Mouse (Mus musculus): ENCODE data around the gene Igfn1. TPM values are rescaled to one million over a fixed set of nuclear protein-coding genes. Genes with fewer than 3 reads are reported as not detected.

Gene Igfn1
- polyA plus RNA-seq, 2 experiments = not detected

DNA sequence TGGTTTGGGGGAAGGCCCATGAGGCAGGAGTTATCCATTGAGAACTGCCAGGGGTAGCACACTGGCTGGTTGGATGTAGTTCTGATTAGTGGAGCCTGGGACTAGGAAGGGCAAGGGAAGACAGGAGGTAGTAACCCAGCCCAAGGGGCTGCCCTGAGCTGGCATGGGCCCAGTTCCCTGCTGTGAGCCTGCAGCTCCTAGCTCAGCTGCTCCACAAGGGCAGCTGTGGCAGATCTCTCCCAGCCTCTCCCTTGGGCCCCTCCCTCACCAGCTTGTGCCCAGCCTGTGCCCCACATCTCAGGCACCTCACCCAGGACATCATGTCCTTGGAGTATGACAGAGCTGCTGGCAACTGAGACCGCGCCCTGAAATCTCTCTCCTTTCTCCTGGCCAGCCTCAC lies 62.4 kb downstream of the Igfn1 start:
- no peak overlapping the region for H3K9ac ChIP-seq (replicated peaks)
- H3K4me2 ChIP-seq (ENCODE audit: low read depth) = no peak overlapping the region
- peak overlapping the region; percentile 33; the same call in 1 of the 2 replicates for H3K27ac ChIP-seq
- ATAC-seq (ENCODE audit: insufficient read depth) = no peak
- H3K4me1 ChIP-seq (replicated peaks; ENCODE audit: control insufficient read depth in 2 of 2, insufficient read depth in 2 of 2, low read length in 1 of 2) = peaks cover 40 to 44% of the 10 kb centered on the region in 2 experiments
- no peak overlapping the region for H3K4me3 ChIP-seq (ENCODE audit: insufficient read depth in 1 of 2, low read depth in 2 of 2, low read length in 2 of 2)
- DNase-seq (ENCODE audit: low read depth in 3 of 3, low spot score in 3 of 3) = no peak
- WGBS (ENCODE audit: insufficient replicate concordance) = 91% methylated on average over 2 of the region's 2 CpGs
- no peaks in the 10 kb centered on the region for H3K9me3 ChIP-seq (ENCODE audit: control insufficient read depth, low read length)
- no peaks in the 10 kb centered on the region; the same call in 1 of the 2 replicates for H3K27me3 ChIP-seq (ENCODE audit: control insufficient read depth, insufficient read depth, low read length)
- TF ChIP-seq CTCF (IDR thresholded peaks at IDR 0.05; ENCODE audit: low read depth) = no peak
- TF ChIP-seq EP300 (IDR thresholded peaks at IDR 0.05; ENCODE audit: low read depth) = no peak
- no peaks in the 10 kb centered on the region for H3K36me3 ChIP-seq (replicated peaks; ENCODE audit: control insufficient read depth, insufficient read depth, low read depth)

DNA sequence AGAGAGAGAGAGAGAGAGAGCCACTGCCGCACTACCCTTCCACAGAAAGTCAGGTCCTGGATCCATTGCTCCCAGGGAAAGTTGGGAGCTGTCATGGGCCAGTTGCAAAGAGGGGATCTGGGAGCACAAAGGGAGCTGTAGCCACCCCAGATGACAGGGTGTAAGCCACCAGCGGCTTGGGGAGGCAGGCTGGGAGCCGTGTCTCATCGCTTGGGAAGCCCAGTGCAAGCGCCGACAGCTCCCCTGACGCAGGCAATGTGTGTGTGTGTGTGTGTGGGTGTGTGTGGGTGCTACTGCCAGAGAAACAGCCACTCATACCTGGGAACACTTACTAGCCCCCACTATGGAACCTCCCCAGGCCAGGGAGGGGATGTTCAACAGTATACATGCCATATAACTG lies 64.0 kb downstream of the Igfn1 start:
- DNase-seq (ENCODE audit: low read depth in 3 of 3, low spot score in 3 of 3) = peak in 1 of 3 experiments; percentile 38
- Histone ChIP-seq H3K4me2 (ENCODE audit: low read depth) (peak overlapping the region; percentile 81), H3K27me3 (ENCODE audit: control insufficient read depth, insufficient read depth, low read length) (no peaks in the 10 kb centered on the region; the same call in 1 of the 2 replicates), H3K27ac (peak overlapping the region; percentile 97), H3K9me3 (ENCODE audit: control insufficient read depth, low read length) (no peaks in the 10 kb centered on the region), H3K4me3 (ENCODE audit: insufficient read depth in 1 of 2, low read depth in 2 of 2, low read length in 2 of 2) (peak overlapping the region; percentile 27 to 33; a peak in 2 of 4 replicates), H3K4me1 (replicated peaks; ENCODE audit: control insufficient read depth in 2 of 2, insufficient read depth in 2 of 2, low read length in 1 of 2) (peaks cover 40 to 50% of the 10 kb centered on the region in 2 experiments), H3K36me3 (replicated peaks; ENCODE audit: control insufficient read depth, insufficient read depth, low read depth) (no peaks in the 10 kb centered on the region), H3K9ac (replicated peaks) (peak overlapping the region; percentile 71)
- WGBS (ENCODE audit: insufficient replicate concordance) = 6% methylated on average over 7 of the region's 7 CpGs
- TF ChIP-seq CTCF (IDR thresholded peaks at IDR 0.05; ENCODE audit: low read depth) (no peak), EP300 (IDR thresholded peaks at IDR 0.05; ENCODE audit: low read depth) (no peak)
- peak; percentile 62 for ATAC-seq (ENCODE audit: insufficient read depth)

DNA sequence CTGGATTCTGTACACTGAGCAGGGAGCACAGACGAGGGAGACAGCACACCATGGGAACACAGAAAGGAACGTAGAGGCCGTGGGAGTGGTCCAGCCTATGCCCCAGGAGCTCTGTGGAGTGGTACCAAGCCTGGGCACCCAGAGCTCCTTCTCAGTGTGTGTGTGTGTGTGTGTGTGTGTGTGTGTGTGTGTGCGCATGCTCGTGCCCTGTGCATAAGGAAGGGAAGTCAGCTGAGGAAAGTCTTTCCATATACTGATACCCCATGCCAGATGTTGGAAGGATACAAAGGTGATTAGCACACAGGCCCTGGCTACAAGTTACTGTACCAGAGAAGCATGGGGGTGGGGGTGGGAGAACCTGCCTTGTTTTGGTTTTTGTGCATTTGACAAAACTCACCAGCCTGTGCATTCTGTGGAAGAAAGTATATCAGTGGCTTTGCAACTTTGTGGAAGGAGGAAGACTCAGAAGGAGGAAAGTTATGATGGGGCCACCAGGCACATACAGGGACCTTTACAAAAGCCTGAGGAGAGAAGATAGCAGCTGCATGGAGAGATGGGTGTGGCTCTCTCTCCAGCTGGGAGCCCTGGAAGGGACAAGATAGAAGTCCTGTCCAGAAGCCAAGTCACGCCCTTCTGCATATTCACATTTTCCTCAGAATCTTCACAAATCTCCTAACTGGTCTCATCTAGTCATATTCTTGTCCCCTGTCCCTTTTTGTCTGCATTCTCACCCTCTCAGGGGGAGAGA lies 64.7 kb downstream of the Igfn1 start:
- peak overlapping the region; percentile 70 for H3K9ac ChIP-seq (replicated peaks)
- ATAC-seq (ENCODE audit: insufficient read depth) (peak; percentile 97), DNase-seq (ENCODE audit: low read depth in 3 of 3, low spot score in 3 of 3) (peak; percentile 91 to 95 (median 93))
- H3K4me1 ChIP-seq (replicated peaks; ENCODE audit: control insufficient read depth in 2 of 2, insufficient read depth in 2 of 2, low read length in 1 of 2) = peaks cover 40 to 51% of the 10 kb centered on the region in 2 experiments
- H3K4me2 ChIP-seq (ENCODE audit: low read depth) = peak overlapping the region; percentile 81
- WGBS (ENCODE audit: insufficient replicate concordance) = 26% methylated on average over 6 of the region's 6 CpGs
- H3K4me3 ChIP-seq (ENCODE audit: insufficient read depth in 1 of 2, low read depth in 2 of 2, low read length in 2 of 2) = peak overlapping the region; percentile 10 to 33
- H3K27ac ChIP-seq = peak overlapping the region; percentile 97
- H3K36me3 ChIP-seq (replicated peaks; ENCODE audit: control insufficient read depth, insufficient read depth, low read depth) = no peaks in the 10 kb centered on the region
- no peaks in the 10 kb centered on the region for H3K9me3 ChIP-seq (ENCODE audit: control insufficient read depth, low read length)
- H3K27me3 ChIP-seq (ENCODE audit: control insufficient read depth, insufficient read depth, low read length) = no peaks in the 10 kb centered on the region; the same call in 1 of the 2 replicates
- TF ChIP-seq EP300 (IDR thresholded peaks at IDR 0.05; ENCODE audit: low read depth) (peak; percentile 96), CTCF (IDR thresholded peaks at IDR 0.05; ENCODE audit: low read depth) (no peak)

DNA sequence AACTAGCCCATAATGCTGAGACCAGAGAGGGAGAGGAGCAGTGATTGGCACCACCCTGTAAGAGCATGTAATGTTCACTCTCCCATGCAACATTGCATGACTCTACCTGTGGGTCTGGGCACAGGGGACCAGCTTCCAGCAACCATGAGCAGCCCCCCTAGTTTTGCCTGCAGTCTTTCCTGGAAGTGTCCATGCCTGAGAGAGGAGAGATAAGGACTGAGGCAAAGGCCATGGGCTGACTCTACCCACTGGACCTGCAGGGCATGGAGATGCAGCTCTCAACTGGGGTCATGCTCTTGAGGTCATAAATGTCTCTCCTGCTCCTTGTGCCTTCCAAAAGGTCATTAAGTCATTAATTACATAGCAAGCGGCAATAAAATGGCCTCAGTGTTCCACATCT lies 70.1 kb downstream of the Igfn1 start:
- no peak; the same call in 1 of the 2 replicates for ATAC-seq (ENCODE audit: insufficient read depth)
- H3K27me3 ChIP-seq (ENCODE audit: control insufficient read depth, insufficient read depth, low read length) = no peaks in the 10 kb centered on the region
- 45% methylated on average over 1 of the region's 1 CpGs for WGBS (ENCODE audit: insufficient replicate concordance)
- no peak overlapping the region for H3K27ac ChIP-seq
- H3K4me3 ChIP-seq (ENCODE audit: insufficient read depth in 1 of 2, low read depth in 2 of 2, low read length in 2 of 2) = no peak overlapping the region
- H3K4me2 ChIP-seq (ENCODE audit: low read depth) = no peak overlapping the region
- no peak for DNase-seq (ENCODE audit: low read depth in 3 of 3, low spot score in 3 of 3)
- TF ChIP-seq CTCF (IDR thresholded peaks at IDR 0.05; ENCODE audit: low read depth) = no peak
- 0 out of 2 replicates have a peak, but pooled peaks have one; percentile 15 for TF ChIP-seq EP300 (IDR thresholded peaks at IDR 0.05; ENCODE audit: low read depth)
- H3K9me3 ChIP-seq (ENCODE audit: control insufficient read depth, low read length) = no peaks in the 10 kb centered on the region
- no peak overlapping the region for H3K9ac ChIP-seq (replicated peaks)
- H3K36me3 ChIP-seq (replicated peaks; ENCODE audit: control insufficient read depth, insufficient read depth, low read depth) = no peaks in the 10 kb centered on the region
- H3K4me1 ChIP-seq (replicated peaks; ENCODE audit: control insufficient read depth in 2 of 2, insufficient read depth in 2 of 2, low read length in 1 of 2) = peaks cover 11 to 27% of the 10 kb centered on the region in 2 experiments

DNA sequence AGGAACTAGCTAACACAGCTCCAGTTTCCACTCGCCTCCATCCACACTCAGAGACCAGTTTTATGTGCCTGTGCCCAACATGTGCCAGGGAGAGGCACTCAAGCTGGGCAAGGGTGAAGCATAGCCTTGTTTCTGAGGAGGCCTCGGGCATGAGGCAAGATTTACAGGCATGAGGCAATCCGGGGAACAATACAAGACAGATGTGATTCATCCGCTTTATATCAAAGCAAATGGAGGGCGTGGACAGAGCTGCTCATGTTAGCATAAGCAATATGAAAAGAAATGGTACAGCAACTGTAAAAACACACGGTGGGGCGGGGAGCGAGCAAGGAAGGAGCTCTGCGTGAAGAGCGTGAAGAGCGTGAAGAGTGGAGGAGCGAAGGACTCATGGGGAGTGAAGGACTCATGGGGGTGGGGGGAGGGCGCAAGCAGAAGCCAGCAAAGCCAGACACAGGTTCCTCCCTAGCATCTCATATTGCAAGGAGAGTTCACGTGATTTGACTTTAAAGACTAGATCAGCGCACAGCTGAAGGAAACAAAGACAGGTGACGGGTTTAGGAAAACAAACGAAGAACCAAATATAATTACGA lies 72.3 kb downstream of the Igfn1 start:
- ATAC-seq (ENCODE audit: insufficient read depth) (no peak), DNase-seq (ENCODE audit: low read depth in 3 of 3, low spot score in 3 of 3) (no peak)
- H3K4me2 ChIP-seq (ENCODE audit: low read depth) = no peak overlapping the region
- TF ChIP-seq EP300 (IDR thresholded peaks at IDR 0.05; ENCODE audit: low read depth) (no peak), CTCF (IDR thresholded peaks at IDR 0.05; ENCODE audit: low read depth) (no peak)
- H3K9ac ChIP-seq (replicated peaks) = no peak overlapping the region
- no peak overlapping the region for H3K27ac ChIP-seq
- H3K4me3 ChIP-seq (ENCODE audit: insufficient read depth in 1 of 2, low read depth in 2 of 2, low read length in 2 of 2) = no peak overlapping the region
- no peaks in the 10 kb centered on the region for H3K9me3 ChIP-seq (ENCODE audit: control insufficient read depth, low read length)
- H3K36me3 ChIP-seq (replicated peaks; ENCODE audit: control insufficient read depth, insufficient read depth, low read depth) = no peaks in the 10 kb centered on the region
- whole genome bisulfite sequencing (ENCODE audit: insufficient replicate concordance) = 72% methylated on average over 18 of the region's 18 CpGs
- H3K4me1 ChIP-seq (replicated peaks; ENCODE audit: control insufficient read depth in 2 of 2, insufficient read depth in 2 of 2, low read length in 1 of 2) = peaks cover 0 to 15% of the 10 kb centered on the region in 2 experiments; a peak in 3 of 4 replicates
- no peaks in the 10 kb centered on the region for H3K27me3 ChIP-seq (ENCODE audit: control insufficient read depth, insufficient read depth, low read length)

All from liver, embryonic 14.5 days (tissue).